Mouse (Mus musculus) liver, adult 2 months (tissue): ENCODE results near the gene Tfap2a. TPM values are rescaled to one million over a fixed set of nuclear protein-coding genes. Genes with fewer than 3 reads are reported as not detected.

Source experiments
- DNase-seq: peaks from one replicate; pipeline ENCODE4 v3.0.0-alpha.2; 2011; ENCODE audit warnings: low read depth, low spot score; ENCODE audit errors: extremely low read depth
- H3K27ac ChIP-seq: fragments of 200-500 bp; replicated peaks from 2 replicates; pipeline ENCODE4 v1.5.1; 2012; ENCODE audit warnings: low read depth, mild to moderate bottlenecking, control low read depth, inconsistent platforms, low read length; ENCODE audit not compliant: insufficient read depth
- H3K27me3 ChIP-seq: fragments of 200-500 bp; 2 replicates; pipeline ENCODE4 v1.6.1; 2012; ENCODE audit warnings: mild to moderate bottlenecking, moderate library complexity, low read length, inconsistent platforms; ENCODE audit not compliant: control insufficient read depth, insufficient read depth
- H3K36me3 ChIP-seq: fragments of 200-500 bp; 2 replicates; pipeline ENCODE4 v1.6.1; 2012; ENCODE audit warnings: low read length, inconsistent platforms; ENCODE audit not compliant: control insufficient read depth, insufficient read depth
- H3K4me1 ChIP-seq: fragments of 200-500 bp; 2 replicates; pipeline ENCODE4 v1.6.1; 2011; ENCODE audit warnings: low read length; ENCODE audit not compliant: control insufficient read depth, insufficient read depth
- H3K4me3 ChIP-seq: fragments of 200-500 bp; 2 replicates; pipeline ENCODE4 v1.5.1; 2011; ENCODE audit warnings: low read depth, mild to moderate bottlenecking, control low read depth, low read length, moderate library complexity; ENCODE audit not compliant: insufficient read depth
- H3K79me2 ChIP-seq: fragments of 200-500 bp; 2 replicates; pipeline ENCODE4 v1.6.1; 2012; ENCODE audit warnings: inconsistent platforms, mild to moderate bottlenecking, low read length, moderate library complexity; ENCODE audit not compliant: control insufficient read depth, insufficient read depth
- H3K9ac ChIP-seq: fragments of 200-500 bp; 2 replicates; pipeline ENCODE4 v1.6.1; 2012; ENCODE audit warnings: low read depth, mild to moderate bottlenecking, control low read depth, inconsistent platforms, low read length
- CTCF ChIP-seq: fragments of 200-500 bp; IDR thresholded peaks from 2 replicates; pipeline ENCODE4 v1.5.1; 2011; ENCODE audit warnings: low read depth, low read length, control low read depth
- POLR2A ChIP-seq: fragments of 200-500 bp; IDR thresholded peaks from 2 replicates; pipeline ENCODE4 v1.6.1; 2011; ENCODE audit warnings: low read length, control low read depth; ENCODE audit not compliant: insufficient read depth; ENCODE audit errors: extremely low read depth
- WGBS: fragments of 180-500 bp; shearing (Covaris S2); methylation state at CpG from one replicate; pipeline ENCODE4 v1.1.7; 2018; 5-methylcytosine and 5-hydroxymethylcytosine counted together
- polyA plus RNA-seq: library from polyadenylated mRNA; depleted of rRNA; stranded (reverse); fragments of >200 nt; gene quantifications from 2 replicates; pipeline ENCODE4 v1.2.3, GENCODE M21; 2012; rRNA removed
- total RNA-seq: library from RNA; depleted of rRNA; stranded (reverse); fragments of >200 nt; gene quantifications from 2 replicates; pipeline ENCODE4 v1.2.3, GENCODE M21; 2014; rRNA removed

Gene Tfap2a
- total and polyA plus RNA-seq, 2 experiments: 0.05 TPM; not detected in 1

GRCm38 (mm10) chr13:40702361-40703122 is 35.6 kb downstream of the Tfap2a start:
- TF ChIP-seq POLR2A (no peak), CTCF (no peak)
- Histone ChIP-seq H3K36me3 (no peaks in the 10 kb centered on the region), H3K4me1 (no peaks in the 10 kb centered on the region), H3K27me3 (peaks cover 31% of the 10 kb centered on the region), H3K27ac (no peak overlapping the region), H3K9ac (no peak overlapping the region), H3K79me2 (no peaks in the 10 kb centered on the region), H3K4me3 (no peak overlapping the region)
- no peak for DNase-seq
- WGBS: 7% methylated on average over 30 of the region's 30 CpGs

GRCm38 (mm10) chr13:40701691-40702090 is 36.5 kb downstream of the Tfap2a start:
- H3K79me2 ChIP-seq: no peaks in the 10 kb centered on the region
- WGBS: 7% methylated on average over 12 of the region's 12 CpGs
- H3K4me1 ChIP-seq: no peaks in the 10 kb centered on the region
- no peak for TF ChIP-seq CTCF
- TF ChIP-seq POLR2A: no peak
- peaks cover 31% of the 10 kb centered on the region for H3K27me3 ChIP-seq
- no peak overlapping the region for H3K9ac ChIP-seq
- no peak for DNase-seq
- H3K4me3 ChIP-seq: no peak overlapping the region
- no peaks in the 10 kb centered on the region for H3K36me3 ChIP-seq
- no peak overlapping the region for H3K27ac ChIP-seq

- Histone ChIP-seq H3K36me3 (no peaks in the 10 kb centered on the region), H3K4me3 (no peak overlapping the region), H3K4me1 (no peaks in the 10 kb centered on the region), H3K27me3 (no peaks in the 10 kb centered on the region), H3K9ac (no peak overlapping the region), H3K79me2 (no peaks in the 10 kb centered on the region), H3K27ac (no peak overlapping the region)
- no peak for DNase-seq
- TF ChIP-seq CTCF (no peak), POLR2A (no peak)
- WGBS: 82% methylated on average over 3 of the region's 3 CpGs
These were observed 52.4 kb downstream of the Tfap2a start for GRCm38 (mm10) chr13:40685790-40686189.

DNA sequence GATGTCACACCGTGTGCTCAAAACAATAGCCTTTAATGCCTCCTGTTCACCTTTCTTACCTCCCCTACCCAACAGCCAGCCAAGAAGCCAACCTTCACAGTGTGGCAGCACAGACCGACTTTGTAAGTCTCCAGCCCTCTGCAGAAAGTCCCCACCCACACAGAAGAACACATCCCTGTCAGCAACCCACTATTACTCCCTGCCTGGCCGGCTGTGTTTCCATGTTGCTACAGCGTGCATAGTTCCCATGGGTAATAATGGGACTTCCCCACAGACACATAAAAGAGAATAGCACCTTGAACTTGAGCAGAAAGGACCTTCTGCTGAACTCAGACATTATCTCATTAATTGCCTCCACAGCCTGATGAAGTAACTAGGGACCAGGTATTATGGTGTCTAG is 61.4 kb downstream of the Tfap2a start:
- WGBS: 47% methylated on average over 4 of the region's 4 CpGs
- no peaks in the 10 kb centered on the region for H3K4me1 ChIP-seq
- peaks cover 2% of the 10 kb centered on the region; the same call in 1 of the 2 replicates for H3K27me3 ChIP-seq
- no peak overlapping the region for H3K4me3 ChIP-seq
- no peak overlapping the region for H3K9ac ChIP-seq
- DNase-seq: no peak
- no peak for TF ChIP-seq CTCF
- TF ChIP-seq POLR2A: no peak
- H3K36me3 ChIP-seq: no peaks in the 10 kb centered on the region
- H3K27ac ChIP-seq: no peak overlapping the region
- H3K79me2 ChIP-seq: no peaks in the 10 kb centered on the region

Other genes starting within 250 kb of the Tfap2a start
- 14.7 and 18.1 TPM in 2 replicates for gene Gcnt2, start 121.4 kb upstream of the Tfap2a start, total RNA-seq
- gene Gcnt2, start 121.4 kb upstream of the Tfap2a start, polyA plus RNA-seq: 2.8 and 3.5 TPM in 2 replicates